Mouse (Mus musculus) heart, postnatal 0 days (tissue): Measurements from ENCODE around the gene Fam19a5.

ENCODE experiments used
- CTCF ChIP-seq: IDR thresholded peaks from 2 replicates; pipeline ENCODE4 v1.5.1; 2016; ENCODE audit warnings: antibody characterized with exemption, control low read depth, low read depth
- EP300 ChIP-seq: IDR thresholded peaks from 2 replicates; pipeline ENCODE4 v1.6.1; 2016; ENCODE audit warnings: antibody characterized with exemption, low read depth

DNA sequence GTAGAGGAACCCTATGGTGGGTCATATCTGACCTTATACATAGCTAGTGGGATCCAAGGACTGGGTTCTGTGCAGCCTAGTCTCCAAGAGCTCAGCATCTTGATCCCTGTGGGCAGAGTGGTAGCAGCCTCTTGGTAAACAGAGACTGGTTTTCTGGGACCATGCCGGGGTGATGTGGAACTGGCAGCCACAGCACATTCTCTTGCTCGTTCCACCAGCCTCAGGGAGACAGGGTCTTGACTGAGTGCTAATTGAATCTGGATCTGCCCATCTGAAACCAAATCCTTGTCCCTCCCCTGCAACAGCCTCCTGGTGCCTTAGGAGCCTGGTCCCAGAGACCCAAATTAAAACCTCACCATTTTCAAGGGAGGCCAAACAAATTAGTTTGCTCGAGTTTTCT is 138.3 kb downstream of the Fam19a5 start:
- no peak for TF ChIP-seq CTCF
- TF ChIP-seq EP300 = no peak
